Mouse (Mus musculus) forebrain, embryonic 10.5 days (tissue): ENCODE results near the gene Sugp1. TPM values are rescaled to one million over a fixed set of nuclear protein-coding genes. Genes with fewer than 3 reads are reported as not detected.
A peak's percentile ranks its signal among the peaks of the same experiment; 100 is the strongest.

Source experiments
- DNase-seq: peaks from one replicate; pipeline ENCODE4 v3.0.0-alpha.2; 2017; ENCODE audit warnings: low spot score; ENCODE audit errors: extremely low spot score
- H3K27ac ChIP-seq: fragments of 300-500 bp; sonication (generic); 2 replicates; pipeline ENCODE4 v1.5.1; 2016; ENCODE audit warnings: mild to moderate bottlenecking
- H3K27me3 ChIP-seq: fragments of 300-500 bp; sonication (generic); 2 replicates; pipeline ENCODE4 v1.6.1; 2016; ENCODE audit warnings: mild to moderate bottlenecking; ENCODE audit not compliant: poor library complexity, severe bottlenecking
- H3K36me3 ChIP-seq: fragments of 300-500 bp; sonication (generic); replicated peaks from 2 replicates; pipeline ENCODE4 v1.6.1; 2016; ENCODE audit warnings: mild to moderate bottlenecking, moderate library complexity
- H3K4me1 ChIP-seq: fragments of 300-500 bp; sonication (generic); 2 replicates; pipeline ENCODE4 v1.6.1; 2016
- H3K4me3 ChIP-seq: fragments of 300-500 bp; sonication (generic); 2 replicates; pipeline ENCODE4 v1.5.1; 2016; ENCODE audit warnings: mild to moderate bottlenecking, moderate library complexity
- H3K9me3 ChIP-seq: fragments of 300-500 bp; sonication (generic); 2 replicates; pipeline ENCODE4 v1.6.1; 2016; ENCODE audit warnings: mild to moderate bottlenecking, moderate library complexity
- WGBS: fragments of 180-500 bp; shearing (Covaris S2); methylation state at CpG from one replicate; pipeline ENCODE4 v1.1.7; 2016; 5-methylcytosine and 5-hydroxymethylcytosine counted together
- polyA plus RNA-seq: library from polyadenylated mRNA; unstranded; fragments of >200 nt; fragmentation: Nextera tagmentation; extraction: Ambion mirVana; gene quantifications from 2 replicates; pipeline ENCODE4 v1.2.1, GENCODE M21; 2016

The Sugp1 gene
- polyA plus RNA-seq, 1 experiment from 2014 or later, result 55.3 TPM

- Histone ChIP-seq H3K27me3 (peaks cover 13% of the 10 kb centered on the region; the same call in 1 of the 2 replicates), H3K4me1 (peaks cover 9% of the 10 kb centered on the region), H3K9me3 (no peaks in the 10 kb centered on the region), H3K4me3 (peak overlapping the region; percentile 36; the same call in 1 of the 2 replicates), H3K36me3 (peaks cover 56% of the 10 kb centered on the region), H3K27ac (no peak overlapping the region)
- WGBS, result 89% methylated on average over 2 of the region's 2 CpGs
- DNase-seq, result no peak
Observed at GRCm38 (mm10) chr8:70071836-70072440, 29.3 kb downstream of the Sugp1 start.

GRCm38 (mm10) chr8:70072441-70073069 is 29.9 kb downstream of the Sugp1 start, which contains the start of gene Tm6sf2:
Gene Tm6sf2, plus strand, starts transcription at chr8:70072924.
- DNase-seq, result no peak
- Histone ChIP-seq H3K27ac (no peak within 1 kb of the TSS), H3K27me3 (peaks cover 13% of the 10 kb centered on the region; the same call in 1 of the 2 replicates), H3K36me3 (peaks cover 49% of the 10 kb centered on the region), H3K4me3 (peak within 1 kb of the TSS; percentile 36), H3K9me3 (no peaks in the 10 kb centered on the region), H3K4me1 (peaks cover 9% of the 10 kb centered on the region)
- WGBS, result 6% methylated on average over 27 of the region's 27 CpGs

GRCm38 (mm10) chr8:70073120-70073519 is 30.5 kb downstream of the Sugp1 start:
- no peak for DNase-seq
- Histone ChIP-seq H3K27ac (no peak overlapping the region), H3K9me3 (no peaks in the 10 kb centered on the region), H3K4me1 (peaks cover 9% of the 10 kb centered on the region), H3K36me3 (peaks cover 44% of the 10 kb centered on the region), H3K4me3 (peak overlapping the region; percentile 36), H3K27me3 (peaks cover 13% of the 10 kb centered on the region; the same call in 1 of the 2 replicates)
- 63% methylated on average over 8 of the region's 8 CpGs for WGBS

- 93% methylated on average over 1 of the region's 1 CpGs for WGBS
- Histone ChIP-seq H3K27me3 (peaks cover 13% of the 10 kb centered on the region; the same call in 1 of the 2 replicates), H3K4me3 (no peak overlapping the region), H3K27ac (no peak overlapping the region), H3K36me3 (peaks cover 38% of the 10 kb centered on the region), H3K9me3 (no peaks in the 10 kb centered on the region), H3K4me1 (peaks cover 9% of the 10 kb centered on the region)
- no peak for DNase-seq
Observed at GRCm38 (mm10) chr8:70073682-70074081, 31.1 kb downstream of the Sugp1 start.

GRCm38 (mm10) chr8:70081976-70082375 is 39.4 kb downstream of the Sugp1 start:
- peaks cover 62% of the 10 kb centered on the region for H3K27me3 ChIP-seq
- no peak for DNase-seq
- no peaks in the 10 kb centered on the region for H3K36me3 ChIP-seq
- peaks cover 19% of the 10 kb centered on the region for H3K4me1 ChIP-seq
- WGBS, result 93% methylated on average over 2 of the region's 2 CpGs
- H3K9me3 ChIP-seq, result no peaks in the 10 kb centered on the region
- H3K27ac ChIP-seq, result no peak overlapping the region
- H3K4me3 ChIP-seq, result no peak overlapping the region

- Histone ChIP-seq H3K4me1 (peaks cover 32% of the 10 kb centered on the region), H3K4me3 (peak within 1 kb of the TSS; percentile 52), H3K27ac (no peak within 1 kb of the TSS), H3K9me3 (no peaks in the 10 kb centered on the region), H3K27me3 (peaks cover 75% of the 10 kb centered on the region), H3K36me3 (no peaks in the 10 kb centered on the region)
- WGBS, result under 1% methylated on average over 26 of the region's 26 CpGs
- DNase-seq, result peak; percentile 70
Observed at GRCm38 (mm10) chr8:70083285-70083684, 40.7 kb downstream of the Sugp1 start, which contains the start of gene Hapln4. Gene Hapln4, plus strand, starts transcription at chr8:70083457.

- Histone ChIP-seq H3K9me3 (no peaks in the 10 kb centered on the region), H3K36me3 (no peaks in the 10 kb centered on the region)
- WGBS, result 2% methylated on average over 71 of the region's 71 CpGs
Observed at GRCm38 (mm10) chr8:70084191-70085065, 41.8 kb downstream of the Sugp1 start.

GRCm38 (mm10) chr8:70086151-70086550 is 43.5 kb downstream of the Sugp1 start:
- Histone ChIP-seq H3K27ac (no peak overlapping the region), H3K9me3 (no peaks in the 10 kb centered on the region), H3K36me3 (no peaks in the 10 kb centered on the region), H3K27me3 (peaks cover 98% of the 10 kb centered on the region), H3K4me1 (peaks cover 48% of the 10 kb centered on the region), H3K4me3 (no peak overlapping the region)
- 44% methylated on average over 1 of the region's 1 CpGs for WGBS
- DNase-seq, result no peak

More at GRCm38 (mm10) chr8:70084191-70085065, 41.8 kb downstream of the Sugp1 start:
- H3K4me1 ChIP-seq, result peaks cover 38% of the 10 kb centered on the region
- DNase-seq, result peak; percentile 46
- peak overlapping the region; percentile 52 for H3K4me3 ChIP-seq
- H3K27me3 ChIP-seq, result peaks cover 85% of the 10 kb centered on the region
- H3K27ac ChIP-seq, result no peak overlapping the region

- 4% methylated on average over 7 of the region's 7 CpGs for WGBS
- H3K4me1 ChIP-seq, result peaks cover 48% of the 10 kb centered on the region
- DNase-seq, result no peak
Observed at GRCm38 (mm10) chr8:70087237-70087636, 44.6 kb downstream of the Sugp1 start.

GRCm38 (mm10) chr8:70087836-70088650 is 45.4 kb downstream of the Sugp1 start:
- Histone ChIP-seq H3K4me3 (peak overlapping the region; percentile 58), H3K27me3 (peaks cover 92% of the 10 kb centered on the region), H3K9me3 (no peaks in the 10 kb centered on the region), H3K27ac (peak overlapping the region; percentile 52; the same call in 1 of the 2 replicates), H3K36me3 (no peaks in the 10 kb centered on the region), H3K4me1 (peaks cover 48% of the 10 kb centered on the region)
- peak; percentile 72 for DNase-seq
- 5% methylated on average over 56 of the region's 56 CpGs for WGBS

More at GRCm38 (mm10) chr8:70087237-70087636, 44.6 kb downstream of the Sugp1 start:
- Histone ChIP-seq H3K27me3 (peaks cover 100% of the 10 kb centered on the region), H3K27ac (no peak overlapping the region), H3K36me3 (no peaks in the 10 kb centered on the region), H3K4me3 (no peak overlapping the region; the same call in 1 of the 2 replicates), H3K9me3 (no peaks in the 10 kb centered on the region)

GRCm38 (mm10) chr8:70089296-70089960 is 46.8 kb downstream of the Sugp1 start:
- no peak for DNase-seq
- Histone ChIP-seq H3K27ac (no peak overlapping the region), H3K4me3 (no peak overlapping the region), H3K27me3 (peaks cover 89% of the 10 kb centered on the region), H3K36me3 (no peaks in the 10 kb centered on the region), H3K4me1 (peaks cover 34% of the 10 kb centered on the region), H3K9me3 (no peaks in the 10 kb centered on the region)
- WGBS, result 62% methylated on average over 9 of the region's 9 CpGs
